Mouse (Mus musculus) activated CD4-positive, CD25-positive, alpha-beta regulatory T cell, adult 9 weeks (primary cell): ENCODE measurements around the gene Grin3b. TPM values are rescaled to one million over a fixed set of nuclear protein-coding genes. Genes with fewer than 3 reads are reported as not detected.

Experiments
- polyA plus RNA-seq: library from polyadenylated mRNA; unstranded; fragments of 100-300 nt; shearing (Covaris generic); gene quantifications from one replicate; pipeline ENCODE4 v1.2.1, GENCODE M21; 2017

The Grin3b gene
- polyA plus RNA-seq = not detected

DNA sequence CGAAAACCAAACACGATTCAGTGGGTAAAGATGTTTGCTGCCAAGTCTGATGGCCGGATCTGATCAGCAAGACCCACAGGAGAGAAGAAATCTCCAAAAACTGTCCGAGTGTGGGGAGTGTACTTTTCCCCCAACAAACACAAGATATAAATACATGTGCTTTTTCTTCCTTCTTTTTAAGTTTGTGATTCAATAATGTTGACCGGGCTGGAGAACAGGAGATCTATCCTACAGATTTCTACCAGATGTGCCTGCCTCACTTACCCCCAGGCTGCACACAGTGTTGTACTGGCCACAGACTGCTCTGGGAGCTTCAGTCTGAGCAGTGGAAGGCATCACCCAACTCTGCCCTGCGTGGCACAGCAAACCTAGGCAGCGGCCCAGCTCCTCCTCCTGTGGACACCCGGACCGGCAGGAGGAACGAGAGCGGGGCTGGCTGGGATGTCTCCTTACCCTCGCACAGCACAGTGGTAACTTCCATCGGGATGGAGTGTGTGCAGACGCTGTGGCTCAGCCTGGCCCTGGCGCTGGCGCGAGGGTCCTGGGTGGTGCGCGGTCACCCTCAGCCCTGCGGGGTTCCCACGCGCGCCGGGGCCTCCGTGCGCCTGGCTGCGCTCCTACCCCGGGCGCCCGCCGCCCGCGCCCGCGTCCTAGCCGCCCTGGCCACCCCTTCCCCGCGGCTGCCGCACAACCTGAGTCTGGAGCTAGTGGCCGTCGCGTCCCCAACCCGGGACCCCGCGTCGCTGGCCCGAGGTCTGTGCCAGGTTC, at the start of gene Grin3b:
Grin3b (plus strand) TSS at position 301 of the 768 bp plus-strand sequence.

GRCm38 (mm10) chr10:79920958-79921535, 49.5 kb upstream of the Grin3b start, which contains the start of gene R3hdm4:
Gene R3hdm4 (minus strand): TSS chr10:79921208.

GRCm38 (mm10) chr10:79926491-79927323, 43.8 kb upstream of the Grin3b start, which contains the start of gene Arid3a:
Gene Arid3a (plus strand): TSS chr10:79927043.

GRCm38 (mm10) chr10:79959847-79960601, 10.5 kb upstream of the Grin3b start, which contains the start of gene Wdr18:
Gene Wdr18 (plus strand): TSS chr10:79960152.

GRCm38 (mm10) chr10:79984195-79984816, 13.8 kb downstream of the Grin3b start, which contains the start of gene Tmem259:
Gene Tmem259 (minus strand): TSS chr10:79984330.

GRCm38 (mm10) chr10:79988506-79989271, 18.2 kb downstream of the Grin3b start, which contains the start of gene Cnn2:
Gene Cnn2 (plus strand): TSS chr10:79988584.

DNA sequence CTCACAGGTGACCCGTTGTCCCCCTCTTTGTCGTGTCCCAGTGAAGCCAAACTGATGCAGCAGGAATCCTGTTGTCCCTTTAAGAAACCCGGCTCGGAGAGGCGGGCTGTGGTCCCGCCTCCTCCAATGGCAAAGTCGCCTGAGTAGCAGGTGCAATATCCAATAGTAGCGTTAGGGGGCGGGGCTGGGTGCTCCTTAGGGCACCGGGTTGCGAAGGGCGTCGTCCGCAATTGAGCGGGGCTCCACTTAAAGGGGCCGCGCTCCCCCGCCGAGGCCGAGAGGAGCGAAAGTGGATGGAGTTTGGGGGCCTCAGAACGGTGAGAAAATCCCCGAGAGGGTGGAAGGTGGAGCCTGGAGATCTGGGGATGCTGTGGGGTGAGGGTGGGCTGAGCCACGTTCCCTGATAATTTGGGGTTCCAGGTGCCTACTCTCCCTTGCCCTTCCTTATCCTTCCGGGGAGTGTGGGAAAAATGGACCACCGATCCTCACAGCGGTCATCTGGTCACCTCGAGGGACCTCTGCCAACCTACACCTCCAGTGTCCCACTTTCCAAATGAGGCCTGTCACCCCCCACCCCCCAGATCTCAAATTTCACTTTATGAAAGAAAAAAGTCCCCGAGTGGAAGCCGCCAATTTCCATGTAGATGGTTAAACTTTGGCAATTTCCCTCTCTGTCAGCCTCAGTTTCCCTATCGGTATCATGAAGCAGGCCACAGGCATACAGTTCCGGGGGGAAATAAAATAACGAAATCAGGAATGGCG, 25.9 kb downstream of the Grin3b start, which contains the start of gene Abca7:
Abca7 (plus strand) TSS at position 223 of the 762 bp plus-strand sequence.

GRCm38 (mm10) chr10:80016511-80016910, 46.0 kb downstream of the Grin3b start, which contains the start of gene Arhgap45:
Gene Arhgap45 (plus strand): TSS chr10:80016653.

Other genes with a start within 250 kb of the Grin3b start
- gene Polrmt, start 224.1 kb upstream of the Grin3b start, polyA plus RNA-seq = 46.0 TPM
- not detected for gene Fgf22, start 215.6 kb upstream of the Grin3b start, polyA plus RNA-seq
- 5.1 TPM for gene Rnf126, start 203.8 kb upstream of the Grin3b start, polyA plus RNA-seq
- 0.68 TPM for gene Fstl3, start 193.4 kb upstream of the Grin3b start, polyA plus RNA-seq
- not detected for gene Prss57, start 179.8 kb upstream of the Grin3b start, polyA plus RNA-seq
- gene Palm, start 177.1 kb upstream of the Grin3b start, polyA plus RNA-seq = 0.38 TPM
- gene Misp, start 149.7 kb upstream of the Grin3b start, polyA plus RNA-seq = not detected
- gene Ptbp1, start 116.3 kb upstream of the Grin3b start, polyA plus RNA-seq = 322 TPM
- gene Prtn3, start 96.2 kb upstream of the Grin3b start, polyA plus RNA-seq = not detected
- 3.9 TPM for gene Plppr3, start 96.1 kb upstream of the Grin3b start, polyA plus RNA-seq
- gene Elane, start 84.5 kb upstream of the Grin3b start, polyA plus RNA-seq = not detected
- not detected for gene Cfd, start 79.9 kb upstream of the Grin3b start, polyA plus RNA-seq
- 20.7 TPM for gene Med16, start 61.8 kb upstream of the Grin3b start, polyA plus RNA-seq
- gene Gm26602, start 59.9 kb upstream of the Grin3b start, polyA plus RNA-seq = 15.2 TPM
- gene Kiss1r, start 53.7 kb upstream of the Grin3b start, polyA plus RNA-seq = 0.28 TPM
- 208 TPM for gene R3hdm4, start 49.5 kb upstream of the Grin3b start, polyA plus RNA-seq
- 12.7 TPM for gene Arid3a, start 43.7 kb upstream of the Grin3b start, polyA plus RNA-seq
- 78.4 TPM for gene Wdr18, start 10.6 kb upstream of the Grin3b start, polyA plus RNA-seq
- gene Tmem259, start 13.6 kb downstream of the Grin3b start, polyA plus RNA-seq = 6.6 TPM
- 1,121 TPM for gene Cnn2, start 17.9 kb downstream of the Grin3b start, polyA plus RNA-seq
- 76.2 TPM for gene Abca7, start 25.8 kb downstream of the Grin3b start, polyA plus RNA-seq
- 886 TPM for gene Arhgap45, start 45.9 kb downstream of the Grin3b start, polyA plus RNA-seq
- 193 TPM for gene Polr2e, start 69.1 kb downstream of the Grin3b start, polyA plus RNA-seq
- 519 TPM for gene Gpx4, start 76.5 kb downstream of the Grin3b start, polyA plus RNA-seq
- gene Sbno2, start 134.9 kb downstream of the Grin3b start, polyA plus RNA-seq = 66.2 TPM
- 13.7 TPM for gene Stk11, start 145.1 kb downstream of the Grin3b start, polyA plus RNA-seq
- 476 TPM for gene Atp5d, start 167.9 kb downstream of the Grin3b start, polyA plus RNA-seq
- gene Cbarp, start 170.1 kb downstream of the Grin3b start, polyA plus RNA-seq = 2.1 TPM
- gene Midn, start 177.6 kb downstream of the Grin3b start, polyA plus RNA-seq = 3.1 TPM
- gene Cirbp, start 195.3 kb downstream of the Grin3b start, polyA plus RNA-seq = 100 TPM
- gene 1600002K03Rik, start 202.2 kb downstream of the Grin3b start, polyA plus RNA-seq = 31.4 TPM
- gene Efna2, start 208.8 kb downstream of the Grin3b start, polyA plus RNA-seq = 0.46 TPM